Mouse (Mus musculus): Measurements from ENCODE around the gene Ubxn11. TPM values are rescaled to one million over a fixed set of nuclear protein-coding genes. Genes with fewer than 3 reads are reported as not detected.
A peak's percentile ranks its signal among the peaks of the same experiment; 100 is the strongest.

Gene Ubxn11
- polyA plus RNA-seq, 1 experiment from 2014 or later: 4.3 TPM

GRCm38 (mm10) chr4:134092382-134093288 lies 9.7 kb upstream of the Ubxn11 start:
- Histone ChIP-seq H3K4me3 (replicated peaks) (no peak overlapping the region), H3K27ac (no peak overlapping the region), H3K27me3 (replicated peaks) (no peaks in the 10 kb centered on the region)

GRCm38 (mm10) chr4:134094004-134094564 lies 8.3 kb upstream of the Ubxn11 start:
- 81% methylated on average over 7 of the region's 7 CpGs for WGBS

More at GRCm38 (mm10) chr4:134092382-134093288, 9.7 kb upstream of the Ubxn11 start:
- H3K9me3 ChIP-seq: no peaks in the 10 kb centered on the region
- WGBS: 68% methylated on average over 6 of the region's 6 CpGs
- no peaks in the 10 kb centered on the region for H3K4me1 ChIP-seq
- no peak overlapping the region for H3K9ac ChIP-seq
- no peak for ATAC-seq (ENCODE audit: insufficient read depth, low FRiP score, low read depth)
- H3K4me2 ChIP-seq: no peak overlapping the region
- no peaks in the 10 kb centered on the region for H3K36me3 ChIP-seq

GRCm38 (mm10) chr4:134094923-134095547 lies 7.3 kb upstream of the Ubxn11 start, which contains the start of gene Cd52:
Gene Cd52 (minus strand): TSS chr4:134095082.
- Histone ChIP-seq H3K27me3 (replicated peaks) (no peaks in the 10 kb centered on the region), H3K4me3 (replicated peaks) (no peak within 1 kb of the TSS), H3K36me3 (no peaks in the 10 kb centered on the region), H3K4me2 (no peak within 1 kb of the TSS), H3K9ac (no peak within 1 kb of the TSS), H3K9me3 (no peaks in the 10 kb centered on the region), H3K4me1 (no peaks in the 10 kb centered on the region), H3K27ac (no peak within 1 kb of the TSS)
- 56% methylated on average over 3 of the region's 3 CpGs for WGBS
- ATAC-seq (ENCODE audit: insufficient read depth, low FRiP score, low read depth): no peak

More at GRCm38 (mm10) chr4:134094004-134094564, 8.3 kb upstream of the Ubxn11 start:
- Histone ChIP-seq H3K9me3 (no peaks in the 10 kb centered on the region), H3K27ac (no peak overlapping the region), H3K9ac (no peak overlapping the region), H3K4me1 (no peaks in the 10 kb centered on the region), H3K36me3 (no peaks in the 10 kb centered on the region), H3K27me3 (replicated peaks) (no peaks in the 10 kb centered on the region), H3K4me3 (replicated peaks) (no peak overlapping the region), H3K4me2 (no peak overlapping the region)
- no peak for ATAC-seq (ENCODE audit: insufficient read depth, low FRiP score, low read depth)

- H3K36me3 ChIP-seq: no peaks in the 10 kb centered on the region
- 84% methylated on average over 3 of the region's 3 CpGs for WGBS
- H3K9me3 ChIP-seq: no peaks in the 10 kb centered on the region
- no peak overlapping the region for H3K4me3 ChIP-seq (replicated peaks)
- ATAC-seq (ENCODE audit: insufficient read depth, low FRiP score, low read depth): no peak
- H3K27ac ChIP-seq: no peak overlapping the region
- H3K4me2 ChIP-seq: no peak overlapping the region
- H3K27me3 ChIP-seq (replicated peaks): no peaks in the 10 kb centered on the region
- no peak overlapping the region for H3K9ac ChIP-seq
- H3K4me1 ChIP-seq: no peaks in the 10 kb centered on the region
Measured at GRCm38 (mm10) chr4:134096120-134096519, 6.2 kb upstream of the Ubxn11 start.

- no peak overlapping the region for H3K4me3 ChIP-seq (replicated peaks)
- H3K4me1 ChIP-seq: no peaks in the 10 kb centered on the region
- no peak overlapping the region for H3K4me2 ChIP-seq
- H3K27me3 ChIP-seq (replicated peaks): no peaks in the 10 kb centered on the region
- H3K9me3 ChIP-seq: no peaks in the 10 kb centered on the region
- WGBS: 63% methylated on average over 5 of the region's 5 CpGs
- no peak overlapping the region for H3K9ac ChIP-seq
- no peaks in the 10 kb centered on the region for H3K36me3 ChIP-seq
- H3K27ac ChIP-seq: no peak overlapping the region
- ATAC-seq (ENCODE audit: insufficient read depth, low FRiP score, low read depth): no peak
Measured at GRCm38 (mm10) chr4:134097015-134097608, 5.3 kb upstream of the Ubxn11 start.

GRCm38 (mm10) chr4:134098628-134099027 lies 3.7 kb upstream of the Ubxn11 start:
- Histone ChIP-seq H3K4me1 (0 out of 2 replicates have a peak, but pooled peaks cover 4% of the 10 kb centered on the region), H3K4me2 (no peak overlapping the region), H3K9ac (no peak overlapping the region), H3K27ac (no peak overlapping the region; the same call in 1 of the 2 replicates), H3K4me3 (replicated peaks) (no peak overlapping the region), H3K36me3 (no peaks in the 10 kb centered on the region), H3K27me3 (replicated peaks) (no peaks in the 10 kb centered on the region), H3K9me3 (no peaks in the 10 kb centered on the region)
- ATAC-seq (ENCODE audit: insufficient read depth, low FRiP score, low read depth): no peak
- WGBS: 44% methylated on average over 8 of the region's 8 CpGs

- Histone ChIP-seq H3K4me2 (no peak overlapping the region), H3K4me1 (0 out of 2 replicates have a peak, but pooled peaks cover 4% of the 10 kb centered on the region), H3K36me3 (no peaks in the 10 kb centered on the region), H3K27me3 (replicated peaks) (no peaks in the 10 kb centered on the region), H3K4me3 (replicated peaks) (no peak overlapping the region), H3K9ac (no peak overlapping the region), H3K27ac (no peak overlapping the region), H3K9me3 (no peaks in the 10 kb centered on the region)
- no peak for ATAC-seq (ENCODE audit: insufficient read depth, low FRiP score, low read depth)
- WGBS: 79% methylated on average over 4 of the region's 4 CpGs
Measured at GRCm38 (mm10) chr4:134100245-134100644, 2.1 kb upstream of the Ubxn11 start.

GRCm38 (mm10) chr4:134102742-134103119 lies 361 bp downstream of the Ubxn11 start:
- ATAC-seq (ENCODE audit: insufficient read depth, low FRiP score, low read depth): peak; percentile 33; the same call in 1 of the 2 replicates

GRCm38 (mm10) chr4:134106105-134106504 lies 3.7 kb downstream of the Ubxn11 start:
- Histone ChIP-seq H3K27me3 (replicated peaks) (no peaks in the 10 kb centered on the region), H3K4me3 (replicated peaks) (no peak overlapping the region), H3K4me1 (peaks cover 4% of the 10 kb centered on the region; the same call in 1 of the 2 replicates), H3K9me3 (no peaks in the 10 kb centered on the region), H3K4me2 (no peak overlapping the region), H3K27ac (no peak overlapping the region), H3K36me3 (no peaks in the 10 kb centered on the region), H3K9ac (no peak overlapping the region)
- 58% methylated on average over 7 of the region's 7 CpGs for WGBS
- no peak for ATAC-seq (ENCODE audit: insufficient read depth, low FRiP score, low read depth)

More at GRCm38 (mm10) chr4:134102742-134103119, 361 bp downstream of the Ubxn11 start:
- Histone ChIP-seq H3K27ac (no peak overlapping the region), H3K9ac (peak overlapping the region; percentile 59; the same call in 1 of the 2 replicates), H3K4me1 (0 out of 2 replicates have a peak, but pooled peaks cover 4% of the 10 kb centered on the region), H3K36me3 (no peaks in the 10 kb centered on the region), H3K4me3 (replicated peaks) (peak overlapping the region; percentile 82), H3K9me3 (no peaks in the 10 kb centered on the region), H3K27me3 (replicated peaks) (no peaks in the 10 kb centered on the region), H3K4me2 (peak overlapping the region; percentile 71)
- 3% methylated on average over 21 of the region's 21 CpGs for WGBS

GRCm38 (mm10) chr4:134107730-134108129 lies 5.4 kb downstream of the Ubxn11 start:
- no peak for ATAC-seq (ENCODE audit: insufficient read depth, low FRiP score, low read depth)
- no peak overlapping the region for H3K9ac ChIP-seq
- H3K36me3 ChIP-seq: no peaks in the 10 kb centered on the region
- no peaks in the 10 kb centered on the region for H3K9me3 ChIP-seq
- WGBS: 81% methylated on average over 7 of the region's 7 CpGs
- H3K4me1 ChIP-seq: peaks cover 2% of the 10 kb centered on the region; the same call in 1 of the 2 replicates
- no peak overlapping the region for H3K4me3 ChIP-seq (replicated peaks)
- H3K27me3 ChIP-seq (replicated peaks): no peaks in the 10 kb centered on the region
- no peak overlapping the region for H3K4me2 ChIP-seq
- no peak overlapping the region for H3K27ac ChIP-seq

GRCm38 (mm10) chr4:134108196-134108595 lies 5.8 kb downstream of the Ubxn11 start:
- no peaks in the 10 kb centered on the region for H3K36me3 ChIP-seq
- no peak overlapping the region for H3K27ac ChIP-seq
- H3K4me3 ChIP-seq (replicated peaks): no peak overlapping the region
- H3K4me1 ChIP-seq: no peaks in the 10 kb centered on the region; the same call in 1 of the 2 replicates
- H3K27me3 ChIP-seq (replicated peaks): no peaks in the 10 kb centered on the region
- H3K4me2 ChIP-seq: no peak overlapping the region
- ATAC-seq (ENCODE audit: insufficient read depth, low FRiP score, low read depth): no peak
- H3K9me3 ChIP-seq: no peaks in the 10 kb centered on the region
- WGBS: 32% methylated on average over 5 of the region's 5 CpGs
- H3K9ac ChIP-seq: no peak overlapping the region

All from stomach, embryonic 15.5 days (tissue).